Mouse (Mus musculus): ENCODE measurements around the gene Shld1. TPM values are rescaled to one million over a fixed set of nuclear protein-coding genes. Genes with fewer than 3 reads are reported as not detected.

Gene Shld1
- polyA plus RNA-seq, 1 experiment from 2014 or later, result 17.9 TPM

GRCm38 (mm10) chr2:132794204-132794586 is 107.5 kb downstream of the Shld1 start:
- Histone ChIP-seq H3K36me3 (replicated peaks; ENCODE audit: control insufficient read depth, insufficient read depth, low read depth, low read length) (no peaks in the 10 kb centered on the region), H3K4me2 (ENCODE audit: low read depth, low read length) (no peak overlapping the region), H3K27ac (replicated peaks; ENCODE audit: low read depth, low read length) (no peak overlapping the region), H3K4me1 (ENCODE audit: control insufficient read depth, insufficient read depth, low read length) (no peaks in the 10 kb centered on the region), H3K4me3 (ENCODE audit: low read depth, low read length) (no peak overlapping the region), H3K27me3 (ENCODE audit: control insufficient read depth, insufficient read depth, low read length) (no peaks in the 10 kb centered on the region), H3K9ac (replicated peaks; ENCODE audit: low read length) (no peak overlapping the region), H3K9me3 (replicated peaks; ENCODE audit: control insufficient read depth, low read length) (no peaks in the 10 kb centered on the region)
- ATAC-seq (replicated peaks; ENCODE audit: insufficient number of reproducible peaks, low FRiP score, low TSS enrichment, low read depth) (no peak), DNase-seq (ENCODE audit: low spot score) (no peak)
- WGBS, result 82% methylated on average over 7 of the region's 7 CpGs

Other genes with a start within 250 kb of the Shld1 start
- 39.9 and 40.1 TPM in 2 replicates for gene Gpcpd1, start 99.2 kb upstream of the Shld1 start, polyA plus RNA-seq (2014; fragmentation: Nextera tagmentation; extraction: Ambion mirVana)
- gene Chgb, start 94.3 kb downstream of the Shld1 start, polyA plus RNA-seq (2014; fragmentation: Nextera tagmentation; extraction: Ambion mirVana), result 3.5 and 4.4 TPM in 2 replicates
- 41.4 and 43.7 TPM in 2 replicates for gene Trmt6, start 129.1 kb downstream of the Shld1 start, polyA plus RNA-seq (2014; fragmentation: Nextera tagmentation; extraction: Ambion mirVana)
- gene Mcm8, start 129.2 kb downstream of the Shld1 start, polyA plus RNA-seq (2014; fragmentation: Nextera tagmentation; extraction: Ambion mirVana), result 25.0 and 25.7 TPM in 2 replicates
- 23.7 and 32.3 TPM in 2 replicates for gene Crls1, start 159.7 kb downstream of the Shld1 start, polyA plus RNA-seq (2014; fragmentation: Nextera tagmentation; extraction: Ambion mirVana)
- 0.33 and 0.34 TPM in 2 replicates for gene Lrrn4, start 194.0 kb downstream of the Shld1 start, polyA plus RNA-seq (2014; fragmentation: Nextera tagmentation; extraction: Ambion mirVana)